Mouse (Mus musculus): ENCODE measurements around the gene Sfmbt1.

DNA sequence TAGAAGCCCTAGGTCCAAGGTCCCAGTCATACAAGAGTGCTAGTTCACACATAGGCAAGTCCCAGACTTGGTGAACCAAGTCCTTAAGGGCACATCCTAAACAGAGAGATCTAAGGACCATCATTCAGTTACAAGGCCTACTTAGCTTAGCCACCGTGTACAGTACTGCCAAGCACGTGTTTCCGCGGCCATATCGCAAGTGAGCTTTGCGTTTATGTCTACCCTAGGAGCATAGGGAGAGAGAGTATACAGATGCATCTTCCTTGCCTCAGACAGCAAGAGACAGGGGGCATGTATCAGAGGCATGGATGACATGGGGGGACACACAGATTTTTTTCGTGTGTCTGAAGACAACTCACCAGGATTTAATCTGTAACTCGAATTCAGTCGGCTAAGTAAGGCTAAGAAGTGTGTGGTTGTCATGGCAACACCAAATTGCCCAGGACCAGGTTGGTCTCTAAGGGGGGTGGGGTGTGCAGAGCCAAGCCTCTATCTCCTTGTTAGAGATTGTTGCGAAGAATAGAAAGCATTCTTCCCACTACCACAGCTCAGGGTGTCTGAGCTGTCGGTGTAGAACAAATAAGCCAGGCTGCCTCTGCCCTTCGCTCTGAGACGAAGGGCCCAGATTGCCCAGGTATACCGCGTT, 17.1 kb upstream of the Sfmbt1 start:
- TF ChIP-seq POLR2A (IDR thresholded peaks at IDR 0.05; ENCODE audit: insufficient read length, low read depth) (no peak), MYOD1 (IDR thresholded peaks at IDR 0.05; ENCODE audit: control insufficient read depth in 1 of 3, insufficient read length in 2 of 3, low read depth in 2 of 3) (no peak), POLR2AphosphoS2 (IDR thresholded peaks at IDR 0.05; ENCODE audit: insufficient read length, low read depth) (no peak), TCF12 (IDR thresholded peaks at IDR 0.05; ENCODE audit: insufficient read depth, poor library complexity, severe bottlenecking) (no peak), MAX (IDR thresholded peaks at IDR 0.05; ENCODE audit: low read depth) (no peak), CEBPB (IDR thresholded peaks at IDR 0.05; ENCODE audit: insufficient read depth, poor library complexity, severe bottlenecking) (no peak), USF1 (IDR thresholded peaks at IDR 0.05; ENCODE audit: low read depth) (no peak), E2F4 (IDR thresholded peaks at IDR 0.05; ENCODE audit: insufficient read depth) (no peak), MYOG (IDR thresholded peaks at IDR 0.05; ENCODE audit: control insufficient read depth in 1 of 3, insufficient read depth in 1 of 3, insufficient read length in 2 of 3, low read depth in 2 of 3) (no peak), SRF (IDR thresholded peaks at IDR 0.05; ENCODE audit: control insufficient read depth, insufficient read length, low read depth) (no peak), REST (IDR thresholded peaks at IDR 0.05; ENCODE audit: insufficient read depth, insufficient read length) (no peak)

All from myocyte (in vitro differentiated cells).